Mouse (Mus musculus) heart, adult 2 months (tissue): ENCODE measurements at regions not wholly inside any gene's neighbourhood (a gene's known extent, or its start where the extent isn't known, plus 50 kb on each side); places are given as distances from the start of the nearest gene placed in this dataset.

Source experiments
- DNase-seq, 2 experiments: peaks; one replicate each; pipeline ENCODE4 v3.0.0; 2021
- H3K27ac ChIP-seq: fragments of 200-600 bp; 2 replicates; pipeline ENCODE4 v1.8.1; 2022
- H3K27me3 ChIP-seq: fragments of 200-500 bp; 2 replicates; pipeline ENCODE4 v1.6.1; 2012; ENCODE audit warnings: mild to moderate bottlenecking, low read length, inconsistent platforms, mixed read lengths; ENCODE audit not compliant: control insufficient read depth, insufficient read depth
- H3K36me3 ChIP-seq: fragments of 200-500 bp; 2 replicates; pipeline ENCODE4 v1.6.1; 2012; ENCODE audit warnings: low read length, inconsistent platforms; ENCODE audit not compliant: control insufficient read depth, insufficient read depth
- H3K4me1 ChIP-seq: fragments of 200-500 bp; 2 replicates; pipeline ENCODE4 v1.6.1; 2011; ENCODE audit warnings: low read length; ENCODE audit not compliant: control insufficient read depth, insufficient read depth
- H3K4me3 ChIP-seq: fragments of 200-600 bp; 2 replicates; pipeline ENCODE4 v1.8.1; 2022
- H3K79me2 ChIP-seq: fragments of 200-500 bp; replicated peaks from 2 replicates; pipeline ENCODE4 v1.6.1; 2012; ENCODE audit warnings: mild to moderate bottlenecking, inconsistent platforms, low read length, moderate library complexity, mixed read lengths; ENCODE audit not compliant: control insufficient read depth, insufficient read depth
- H3K9ac ChIP-seq: fragments of 200-500 bp; 2 replicates; pipeline ENCODE4 v1.6.1; 2012; ENCODE audit warnings: low read depth, mild to moderate bottlenecking, control low read depth, inconsistent platforms, low read length, mixed read lengths
- CTCF ChIP-seq: fragments of 200-600 bp; IDR thresholded peaks from 2 replicates; pipeline ENCODE4 v1.8.1; 2022; ENCODE audit warnings: antibody characterized with exemption, mild to moderate bottlenecking, moderate library complexity
- EP300 ChIP-seq: fragments of 200-500 bp; IDR thresholded peaks from 2 replicates; pipeline ENCODE4 v1.6.1; 2011; ENCODE audit warnings: low read depth, low read length, control low read depth; ENCODE audit not compliant: insufficient read depth
- POLR2A ChIP-seq: fragments of 200-500 bp; IDR thresholded peaks from 2 replicates; pipeline ENCODE4 v1.6.1; 2011; ENCODE audit warnings: mild to moderate bottlenecking, low read depth, low read length, control low read depth; ENCODE audit not compliant: insufficient read depth
- WGBS: fragments of 180-500 bp; shearing (Covaris S2); methylation state at CpG from one replicate; pipeline ENCODE4 v1.1.7; 2018; 5-methylcytosine and 5-hydroxymethylcytosine counted together
- intact Hi-C: fragments of 180-260 bp; cut with DNase I; formaldehyde crosslinking; loops from one replicate; pipeline ENCODE4 v1.15.1; 2025

- Histone ChIP-seq H3K27ac (no peak overlapping the region), H3K4me3 (no peak overlapping the region), H3K79me2 (no peaks in the 10 kb centered on the region), H3K4me1 (no peaks in the 10 kb centered on the region), H3K27me3 (no peaks in the 10 kb centered on the region), H3K36me3 (no peaks in the 10 kb centered on the region), H3K9ac (no peak overlapping the region)
- intact Hi-C loops, result no loop called here
- no peak for DNase-seq
- 83% methylated on average over 9 of the region's 9 CpGs for WGBS
- no peak for TF ChIP-seq EP300
- no peak for TF ChIP-seq POLR2A
Measured at GRCm38 (mm10) chr6:51788156-51788555, 224.2 kb downstream of the Skap2 start.

DNA sequence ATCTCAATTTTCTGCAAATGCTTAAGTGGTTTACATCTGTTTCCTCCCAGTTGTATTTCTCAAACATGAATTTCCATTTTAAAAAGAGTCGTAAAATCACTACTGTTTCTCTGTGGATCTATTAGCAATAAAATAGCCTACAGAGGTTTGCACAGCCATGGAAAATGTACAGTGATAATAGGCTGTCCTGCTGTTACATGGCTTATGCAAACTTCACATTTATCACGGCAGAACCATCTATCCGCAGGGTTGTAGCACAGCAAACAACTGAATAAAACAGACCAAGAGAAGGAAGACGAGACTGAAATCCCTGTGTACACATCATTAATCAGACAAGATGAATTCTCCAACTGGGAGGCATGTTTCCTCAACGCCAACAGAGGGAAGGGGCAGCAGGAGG lies 222.1 kb downstream of the Skap2 start:
- H3K79me2 ChIP-seq, result no peaks in the 10 kb centered on the region
- H3K27me3 ChIP-seq, result no peaks in the 10 kb centered on the region
- H3K4me1 ChIP-seq, result no peaks in the 10 kb centered on the region
- intact Hi-C loops, result no loop called here
- TF ChIP-seq POLR2A (no peak), EP300 (no peak), CTCF (no peak)
- H3K9ac ChIP-seq, result no peak overlapping the region
- no peak for DNase-seq
- H3K27ac ChIP-seq, result no peak overlapping the region
- no peaks in the 10 kb centered on the region for H3K36me3 ChIP-seq
- 82% methylated on average over 5 of the region's 5 CpGs for WGBS
- H3K4me3 ChIP-seq, result no peak overlapping the region

- no peak overlapping the region for H3K27ac ChIP-seq
- no peaks in the 10 kb centered on the region for H3K36me3 ChIP-seq
- no peaks in the 10 kb centered on the region for H3K27me3 ChIP-seq
- intact Hi-C loops, result no loop called here
- H3K79me2 ChIP-seq, result no peaks in the 10 kb centered on the region
- no peak for DNase-seq
- no peak overlapping the region for H3K9ac ChIP-seq
- no peak overlapping the region for H3K4me3 ChIP-seq
- TF ChIP-seq EP300 (no peak), CTCF (no peak), POLR2A (no peak)
- 88% methylated on average over 7 of the region's 7 CpGs for WGBS
- no peaks in the 10 kb centered on the region for H3K4me1 ChIP-seq
Measured at GRCm38 (mm10) chr6:51790693-51791092, 221.7 kb downstream of the Skap2 start.

- intact Hi-C loops, result loop anchor here (5.0 kb wide), 1 partner anchor 62 kb away; no protein-coding TSS in a partner anchor
- Histone ChIP-seq H3K9ac (no peak overlapping the region), H3K4me1 (no peaks in the 10 kb centered on the region), H3K27ac (no peak overlapping the region), H3K79me2 (no peaks in the 10 kb centered on the region), H3K4me3 (no peak overlapping the region), H3K27me3 (no peaks in the 10 kb centered on the region), H3K36me3 (no peaks in the 10 kb centered on the region)
- peak; percentile 8 to 50 for DNase-seq
- WGBS, result 60% methylated on average over 4 of the region's 4 CpGs
- peak; percentile 78 for TF ChIP-seq CTCF
- TF ChIP-seq EP300, result no peak
Measured at GRCm38 (mm10) chr6:51795300-51795699, 217.0 kb downstream of the Skap2 start.

GRCm38 (mm10) chr6:51798577-51799240 lies 213.6 kb downstream of the Skap2 start:
- no peak for TF ChIP-seq CTCF
- no peak for TF ChIP-seq EP300
- no peak for TF ChIP-seq POLR2A
- no peaks in the 10 kb centered on the region for H3K27me3 ChIP-seq
- no peaks in the 10 kb centered on the region for H3K4me1 ChIP-seq
- WGBS, result 85% methylated on average over 12 of the region's 12 CpGs
- no peaks in the 10 kb centered on the region for H3K36me3 ChIP-seq
- H3K79me2 ChIP-seq, result no peaks in the 10 kb centered on the region
- no peak overlapping the region for H3K4me3 ChIP-seq
- no peak overlapping the region for H3K9ac ChIP-seq
- DNase-seq, result no peak
- intact Hi-C loops, result loop anchor here (5.0 kb wide), 1 partner anchor 59 kb away; no protein-coding TSS in a partner anchor
- no peak overlapping the region for H3K27ac ChIP-seq

DNA sequence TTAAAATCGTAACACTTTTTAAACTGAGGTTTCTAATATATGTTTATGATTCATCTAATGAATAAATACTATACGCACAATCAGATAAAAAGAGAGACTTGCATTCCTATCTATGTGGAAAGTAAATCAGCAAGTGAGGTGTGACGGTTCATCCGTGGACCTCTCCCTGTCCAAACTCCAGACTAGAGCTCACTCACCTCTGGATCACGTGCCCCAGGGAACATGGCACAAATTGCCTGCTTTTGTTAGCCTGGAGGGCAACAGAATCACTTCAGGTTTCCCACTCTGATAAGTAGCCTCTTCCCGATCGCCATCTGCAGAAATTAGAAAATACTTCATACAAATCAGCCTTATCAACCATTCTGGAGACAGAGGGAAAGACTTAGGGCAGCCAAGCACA lies 206.7 kb downstream of the Skap2 start:
- H3K36me3 ChIP-seq, result no peaks in the 10 kb centered on the region
- H3K4me1 ChIP-seq, result no peaks in the 10 kb centered on the region
- no peak for DNase-seq
- no peak overlapping the region for H3K9ac ChIP-seq
- TF ChIP-seq POLR2A (no peak), EP300 (no peak), CTCF (no peak)
- H3K79me2 ChIP-seq, result no peaks in the 10 kb centered on the region
- H3K27me3 ChIP-seq, result no peaks in the 10 kb centered on the region
- WGBS, result 81% methylated on average over 7 of the region's 7 CpGs
- intact Hi-C loops, result no loop called here
- H3K27ac ChIP-seq, result no peak overlapping the region
- no peak overlapping the region for H3K4me3 ChIP-seq
